Mouse (Mus musculus) left cerebral cortex, adult 9 months (tissue): ENCODE measurements around the gene Glis3.

Experiments
- DNase-seq, 2 experiments: peaks; one replicate each; pipeline ENCODE4 v3.0.0; 2022; ENCODE audit warnings: low spot score in 2 of 2

Gene Glis3

DNA sequence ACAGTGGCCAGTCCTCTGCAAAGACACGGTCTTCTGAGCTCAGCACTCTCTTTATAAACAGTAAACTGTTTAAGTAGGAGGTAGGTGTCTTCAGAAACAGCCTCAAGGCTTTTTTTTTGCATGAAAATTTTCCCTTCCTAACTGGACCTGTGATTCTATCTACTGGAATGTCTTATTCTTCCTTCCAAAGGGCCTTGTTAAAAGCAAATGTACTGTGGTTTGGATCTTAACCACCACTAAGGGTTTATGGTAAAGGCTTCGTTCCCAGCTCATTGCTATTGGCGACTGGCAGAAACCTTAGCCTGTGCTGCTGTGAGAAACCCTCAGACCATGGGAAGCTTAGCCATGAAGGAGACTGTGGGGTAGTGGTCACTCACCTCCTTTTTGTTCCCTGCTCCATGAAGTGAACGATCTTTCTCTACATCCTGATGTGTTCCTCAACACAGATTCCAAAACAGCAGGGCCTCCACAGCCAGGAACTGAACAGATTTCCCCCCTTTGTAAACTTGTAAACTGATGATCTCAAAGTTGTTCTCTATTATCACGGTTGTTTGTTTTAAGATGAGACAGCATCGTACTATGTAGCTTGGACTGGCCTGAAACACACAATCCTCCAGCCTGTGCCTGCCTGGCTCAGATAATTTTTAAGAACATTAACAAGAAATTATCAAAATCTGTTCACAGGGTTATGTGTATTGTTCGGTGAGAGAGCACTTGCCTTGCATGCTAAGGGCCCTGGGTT, 88.0 kb downstream of the Glis3 start:
- no peak for DNase-seq

DNA sequence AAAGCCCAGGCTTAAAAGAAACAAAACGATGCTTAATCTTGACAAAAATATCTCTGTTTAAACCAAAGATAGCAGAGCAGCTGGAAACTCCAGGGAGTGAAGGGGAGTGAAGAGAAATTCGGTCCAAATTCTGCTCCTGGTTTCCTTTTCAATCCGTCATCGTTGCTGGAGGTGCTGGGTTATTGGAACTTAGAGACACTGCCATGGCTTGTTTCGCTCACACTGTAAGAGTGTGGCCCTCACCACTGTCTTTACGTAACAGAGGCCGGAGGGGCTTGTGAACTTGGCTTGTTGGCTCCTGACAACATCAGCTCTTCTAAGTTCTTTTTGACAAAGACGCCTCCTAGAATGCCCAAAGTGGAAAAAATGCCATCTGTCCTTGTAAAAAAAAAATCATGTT, 99.4 kb downstream of the Glis3 start:
- DNase-seq: peak; percentile 19 to 42

DNA sequence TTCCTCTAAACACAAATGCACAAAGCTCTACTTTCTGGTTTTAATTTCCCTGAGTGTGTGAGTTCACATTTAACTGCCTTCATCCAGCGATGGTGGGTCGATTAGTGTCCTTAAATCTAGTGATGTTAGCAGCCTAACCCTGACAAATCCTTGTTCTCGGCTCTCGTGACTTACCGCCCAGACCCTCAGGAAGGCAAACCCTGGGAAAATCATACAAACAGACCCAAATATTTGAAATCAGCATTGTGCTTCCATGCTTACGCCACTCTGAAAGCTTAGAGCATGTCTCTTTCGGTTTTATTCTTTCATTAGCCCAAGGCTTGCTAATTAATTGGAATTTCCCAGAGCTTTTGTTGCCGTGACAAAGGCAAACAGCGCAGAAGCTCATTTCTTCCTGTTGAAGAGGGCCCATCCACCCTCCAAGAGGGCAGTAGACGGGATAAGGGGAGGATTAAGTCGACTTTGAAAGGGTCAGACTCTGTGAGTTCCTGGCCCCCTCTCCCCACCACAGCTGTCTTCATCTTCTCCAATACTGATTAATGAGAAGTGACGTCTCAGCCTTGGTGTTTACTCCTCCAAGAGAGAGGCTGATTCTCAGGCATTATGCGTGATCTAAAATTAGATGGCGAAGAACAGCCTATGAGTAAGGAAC, 100.0 kb downstream of the Glis3 start:
- no peak for DNase-seq

DNA sequence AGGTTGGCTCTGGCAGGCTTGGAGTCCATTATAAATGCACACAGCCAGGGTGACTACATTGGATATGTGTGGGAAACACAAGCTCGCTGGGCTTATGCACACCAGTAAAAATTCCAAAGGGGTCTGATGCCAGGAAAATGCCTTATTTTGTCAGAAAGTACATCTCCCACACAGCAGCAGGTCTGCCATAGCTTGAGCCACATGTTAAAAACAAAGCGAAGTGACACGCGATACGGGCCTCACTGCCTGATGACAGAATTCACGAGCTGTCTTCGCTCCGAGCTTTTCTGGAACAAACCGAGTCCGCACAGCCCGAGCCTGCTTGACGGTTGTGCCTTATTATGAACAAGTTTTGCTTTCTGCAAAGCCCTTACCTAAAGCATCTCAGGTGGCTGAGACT, 102.9 kb downstream of the Glis3 start:
- DNase-seq: no peak

DNA sequence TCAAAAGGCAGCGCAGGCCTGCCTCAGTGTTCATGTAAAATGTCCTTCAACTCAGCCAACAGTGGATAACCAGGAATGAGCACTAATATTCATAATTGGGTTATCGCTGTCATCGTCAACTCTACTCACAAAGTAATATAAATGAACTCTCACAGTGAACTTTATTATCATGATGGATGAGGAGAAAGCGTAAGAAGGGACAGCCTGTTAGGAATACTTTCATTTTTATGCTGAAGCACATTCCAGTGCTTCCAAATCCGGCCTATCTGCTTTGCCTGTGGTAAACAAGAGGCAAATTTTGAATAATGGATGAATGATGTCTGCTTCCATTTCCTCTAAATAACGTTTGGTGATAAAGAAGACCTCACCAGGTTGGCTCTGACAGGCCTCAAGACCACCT, 103.3 kb downstream of the Glis3 start:
- DNase-seq: no peak

DNA sequence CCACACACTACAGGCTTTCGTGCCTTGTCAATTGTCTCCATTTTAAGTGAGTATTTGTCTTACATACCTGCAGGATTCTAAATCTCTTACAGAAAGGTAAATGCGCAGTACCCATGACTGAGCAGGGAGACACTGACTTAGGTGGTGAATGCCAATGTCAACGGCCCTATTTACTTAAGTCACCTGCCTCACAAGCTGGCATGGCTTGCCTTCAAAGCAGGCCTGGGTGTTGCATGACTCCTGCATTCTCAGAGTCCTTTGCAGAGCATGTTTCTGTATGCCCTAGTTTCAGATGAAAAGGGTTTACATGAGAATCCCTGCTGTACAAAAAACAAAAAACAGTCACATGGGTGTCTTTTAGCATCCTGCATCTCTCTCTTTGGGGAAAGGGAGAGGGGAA, 106.2 kb downstream of the Glis3 start:
- no peak for DNase-seq

DNA sequence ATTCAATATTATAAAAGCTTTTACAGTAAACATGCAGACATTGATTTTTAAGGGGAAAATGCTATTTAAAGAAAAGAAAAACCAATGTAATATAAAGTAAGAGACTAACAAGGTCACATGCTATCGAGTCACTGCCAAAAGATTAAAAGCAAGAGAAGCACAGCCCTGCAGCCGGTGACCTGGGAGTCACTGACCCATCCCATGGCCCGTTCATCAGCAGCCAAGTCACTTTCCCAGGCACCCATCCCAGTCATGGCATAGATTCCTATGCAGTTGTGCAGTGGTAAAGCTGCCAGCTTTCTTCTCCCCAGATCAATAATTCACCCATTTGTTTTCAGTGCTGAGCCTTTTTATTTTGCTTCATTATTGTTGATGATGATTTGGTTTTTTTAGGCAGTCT, 110.0 kb downstream of the Glis3 start:
- DNase-seq: no peak

DNA sequence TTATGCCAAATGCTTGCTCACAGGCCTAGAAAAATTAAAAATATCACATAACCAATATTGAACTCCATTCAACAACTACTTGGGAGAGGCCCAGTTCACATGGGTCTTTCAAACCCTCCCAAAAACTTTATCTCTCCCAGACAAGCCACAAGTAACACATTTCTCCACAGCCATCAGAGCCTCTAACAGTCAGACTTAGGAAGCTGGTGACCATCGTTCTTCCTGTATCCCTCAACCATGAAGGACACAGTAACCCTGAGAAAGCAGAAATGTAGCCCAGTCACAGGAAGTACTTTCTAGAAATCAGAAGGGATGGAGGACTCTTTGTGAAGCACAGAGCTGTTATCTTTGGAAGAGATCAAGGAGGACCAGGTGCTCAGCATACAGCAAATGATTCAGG, 112.8 kb downstream of the Glis3 start:
- no peak for DNase-seq

DNA sequence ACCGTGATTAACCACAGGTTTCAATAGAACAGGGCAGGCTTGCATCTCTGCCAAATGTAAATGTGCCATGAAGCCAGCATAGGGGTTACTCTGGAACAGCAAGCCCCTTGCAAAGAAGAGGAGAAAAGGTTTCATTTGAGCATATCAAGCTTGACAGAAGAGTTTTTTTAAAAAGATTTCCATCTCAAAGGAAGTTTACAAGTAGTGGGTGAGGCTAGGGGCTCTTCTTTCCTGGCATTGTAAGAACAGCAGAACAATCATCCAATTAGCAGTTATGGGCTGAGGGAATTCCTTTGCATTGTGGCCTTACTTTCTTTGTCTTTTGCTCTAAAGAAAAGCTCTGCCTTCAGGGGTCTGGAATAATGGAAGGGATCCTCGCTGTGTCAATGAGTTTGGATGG, 113.3 kb downstream of the Glis3 start:
- DNase-seq: no peak

DNA sequence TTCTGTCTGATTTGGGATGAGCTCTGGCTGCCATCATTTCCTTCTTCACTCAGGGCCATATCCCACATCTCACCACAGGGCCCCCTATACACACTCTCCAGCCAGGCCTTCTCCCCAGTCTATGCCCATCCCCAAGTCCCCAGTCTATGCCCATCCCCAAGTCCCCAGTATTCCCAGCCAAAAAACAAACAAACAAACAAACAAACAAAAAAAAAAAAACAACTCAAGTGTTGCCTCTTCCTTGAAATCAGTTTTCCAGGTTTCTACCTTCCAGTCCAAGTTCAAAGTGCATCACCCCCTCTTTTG, 118.2 kb downstream of the Glis3 start:
- no peak for DNase-seq

DNA sequence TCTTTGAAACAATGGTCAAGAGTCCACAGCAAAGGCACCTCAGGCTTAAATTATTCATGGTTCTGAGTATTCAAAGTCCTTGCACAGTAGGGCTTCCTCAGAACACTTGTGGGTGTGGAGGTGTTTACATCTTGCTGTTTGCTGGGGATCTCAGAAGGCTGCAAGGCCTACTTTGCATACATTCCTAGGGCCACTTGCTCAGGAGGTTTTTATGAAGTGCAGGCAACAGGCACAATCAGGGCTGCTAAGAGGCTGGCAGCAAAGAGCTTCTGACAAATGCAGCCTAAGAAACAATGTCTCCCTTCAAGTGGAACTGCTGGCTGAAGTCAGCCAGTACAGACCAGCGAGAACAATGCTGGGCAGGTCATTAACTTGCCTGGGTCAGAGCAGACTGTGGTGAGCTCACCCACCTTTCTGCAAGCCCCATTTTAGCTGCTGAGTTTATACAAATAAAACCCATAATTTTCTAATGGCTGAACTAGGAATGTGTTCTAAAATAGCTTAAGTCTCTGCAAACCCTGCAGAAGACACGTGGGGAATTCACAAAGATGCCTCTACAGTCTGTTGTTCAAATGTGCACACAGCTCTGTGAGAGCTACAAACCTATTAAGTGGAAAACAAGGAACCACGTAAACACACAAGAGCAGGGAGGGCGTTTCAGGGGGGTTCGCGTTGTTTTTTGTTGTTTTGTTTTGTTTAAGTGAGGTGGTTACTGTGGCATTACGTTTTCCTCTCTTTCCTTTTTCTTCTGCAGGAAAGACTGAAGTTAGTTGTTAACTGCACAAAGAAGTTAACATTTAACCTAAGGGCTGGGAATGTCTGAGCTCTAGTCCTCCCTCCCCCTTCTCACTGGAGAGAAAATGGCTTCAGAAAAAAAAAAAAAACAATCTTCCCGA, 118.8 kb downstream of the Glis3 start:
- DNase-seq: no peak

DNA sequence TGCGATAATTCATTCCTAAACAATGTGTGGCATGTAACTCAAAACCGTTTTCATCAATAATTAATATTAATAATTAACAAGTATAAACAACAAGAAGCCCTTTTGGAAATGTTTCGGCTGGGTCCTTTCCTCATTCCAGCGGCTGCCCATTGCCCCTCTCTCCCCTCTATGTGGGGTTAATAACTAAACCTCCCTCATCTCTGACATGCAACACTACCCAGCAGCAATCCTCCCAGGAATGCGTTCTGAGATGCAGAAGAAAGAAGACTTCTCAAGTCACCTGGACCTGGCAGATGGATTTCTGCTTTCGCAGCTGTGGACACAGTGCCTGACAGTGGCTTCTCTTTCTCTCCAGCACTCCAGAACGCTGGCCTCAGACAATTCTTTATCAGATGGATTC, 120.0 kb downstream of the Glis3 start:
- DNase-seq: no peak

DNA sequence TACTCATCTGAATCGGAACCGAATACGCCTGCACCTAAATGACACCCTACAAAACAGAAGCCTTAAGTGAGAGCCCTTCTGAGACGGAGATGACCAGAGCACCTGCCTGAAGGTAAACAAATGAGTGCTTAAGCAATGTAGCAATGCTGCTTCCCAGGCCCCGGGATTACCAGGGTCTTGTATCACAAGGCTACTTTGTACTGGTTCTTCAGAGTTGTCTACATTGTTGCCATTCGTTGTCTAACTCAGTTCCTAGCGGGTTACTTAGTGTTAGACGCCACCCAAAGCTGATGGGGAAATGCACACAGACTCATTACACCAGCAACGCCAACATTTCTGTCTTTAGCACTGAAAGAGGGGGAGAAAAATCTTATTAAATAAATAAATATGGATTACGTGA, 120.5 kb downstream of the Glis3 start:
- no peak for DNase-seq

DNA sequence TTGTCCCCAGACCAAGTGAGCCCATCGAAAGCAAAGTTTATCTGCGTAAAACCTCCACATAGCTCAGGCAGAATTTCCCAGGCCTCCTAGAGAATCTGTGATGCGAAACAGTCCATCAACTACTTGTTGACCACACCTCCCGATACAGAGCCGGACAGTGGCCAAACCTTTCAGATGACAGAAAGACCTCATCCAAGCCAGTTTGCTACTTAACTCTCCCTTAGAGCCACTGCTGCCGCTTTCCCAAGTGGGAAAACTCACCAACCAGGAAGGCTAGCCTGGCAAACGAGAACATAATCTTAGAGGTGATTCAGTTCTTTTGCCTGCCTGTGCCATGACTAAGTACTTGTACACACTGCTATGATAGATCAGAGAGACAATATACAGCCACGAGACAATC, 121.2 kb downstream of the Glis3 start:
- DNase-seq: no peak

DNA sequence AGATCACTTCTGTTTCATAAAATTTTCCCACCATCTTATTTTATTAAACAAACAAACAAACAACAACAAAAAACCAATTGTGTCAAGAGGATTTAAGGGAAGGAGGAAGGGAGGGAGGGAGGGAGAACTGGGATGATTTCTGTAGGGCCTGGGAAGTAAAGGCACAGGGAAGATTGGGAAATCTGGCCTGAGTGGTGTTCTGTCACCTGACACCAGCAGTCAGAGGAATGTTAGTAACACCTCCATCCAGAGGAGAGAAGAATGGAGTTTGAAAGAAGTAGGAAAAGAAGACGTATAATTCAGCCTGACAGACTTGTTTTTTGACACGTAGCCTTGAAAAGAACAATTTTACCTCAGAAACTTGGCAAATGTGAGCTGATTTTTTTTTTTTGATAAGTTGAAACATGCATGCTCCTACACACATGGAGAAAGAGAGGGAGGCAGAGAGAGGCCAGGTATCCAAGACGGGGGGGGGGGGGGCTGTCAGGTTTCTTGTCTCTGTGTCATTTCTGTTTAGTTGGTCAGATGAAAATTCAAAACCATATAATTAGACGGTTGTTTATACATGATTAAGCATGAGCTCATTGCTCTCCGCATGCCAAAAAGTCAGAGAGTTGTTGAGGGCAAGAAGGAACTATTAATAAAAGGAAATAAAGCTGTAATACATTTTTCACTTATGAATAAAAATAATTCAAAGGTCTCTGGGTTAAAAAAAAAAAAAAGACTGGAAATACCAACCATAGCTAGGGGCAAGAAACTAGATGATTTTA, 122.1 kb downstream of the Glis3 start:
- no peak for DNase-seq

DNA sequence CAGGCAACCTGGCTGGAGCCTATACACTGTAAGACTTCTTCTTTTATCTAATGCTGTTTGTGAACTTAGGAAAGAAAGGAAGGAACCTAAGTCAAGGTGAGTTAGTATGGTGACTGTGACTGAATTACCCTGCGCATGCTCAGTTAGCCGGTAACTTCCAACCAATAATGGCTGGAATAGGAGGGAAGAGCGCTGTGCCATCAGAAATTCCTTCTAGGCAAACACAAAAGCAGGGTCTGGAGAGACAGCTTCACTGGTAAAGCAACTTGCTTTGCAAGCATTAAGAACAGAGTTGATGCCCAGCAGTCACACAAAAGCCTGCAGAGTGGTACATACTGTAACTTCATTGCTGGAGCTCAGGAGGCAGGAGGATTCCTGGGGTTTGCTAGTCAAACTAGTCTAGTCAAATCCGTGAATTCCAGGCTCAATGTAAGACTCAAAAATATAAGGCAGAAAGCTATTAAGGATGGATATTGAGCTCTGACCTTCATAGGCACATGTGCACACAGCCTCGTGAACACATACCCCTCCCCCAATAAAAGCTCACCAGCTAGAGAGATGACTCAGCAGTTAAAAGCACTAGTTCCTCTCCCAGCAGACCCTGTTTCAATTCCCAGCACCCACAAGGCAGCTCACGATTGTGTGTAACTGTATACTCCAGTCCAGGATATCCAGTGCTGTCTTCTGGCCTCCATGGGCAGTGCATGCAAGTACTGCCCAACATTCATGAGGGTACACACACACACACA, 124.5 kb downstream of the Glis3 start:
- DNase-seq: no peak

DNA sequence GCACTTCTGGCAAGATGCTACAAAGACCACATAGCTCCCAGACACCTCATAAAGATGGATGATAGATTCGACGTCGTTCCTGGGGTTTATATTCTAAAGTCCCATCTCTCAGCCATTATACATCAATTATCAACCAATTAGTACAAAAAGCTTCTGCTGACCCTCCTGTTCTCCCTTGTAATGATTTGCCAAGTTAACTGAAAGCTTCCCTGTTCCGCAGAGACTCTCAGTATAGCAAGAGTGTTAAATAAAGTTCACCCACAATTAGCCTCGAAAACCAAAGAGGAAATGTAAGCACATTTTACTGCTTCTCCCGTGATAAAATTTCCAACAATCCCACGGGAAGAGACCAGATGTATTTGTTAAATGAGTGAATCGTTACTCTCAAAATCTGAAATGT, 129.3 kb downstream of the Glis3 start:
- DNase-seq: no peak

DNA sequence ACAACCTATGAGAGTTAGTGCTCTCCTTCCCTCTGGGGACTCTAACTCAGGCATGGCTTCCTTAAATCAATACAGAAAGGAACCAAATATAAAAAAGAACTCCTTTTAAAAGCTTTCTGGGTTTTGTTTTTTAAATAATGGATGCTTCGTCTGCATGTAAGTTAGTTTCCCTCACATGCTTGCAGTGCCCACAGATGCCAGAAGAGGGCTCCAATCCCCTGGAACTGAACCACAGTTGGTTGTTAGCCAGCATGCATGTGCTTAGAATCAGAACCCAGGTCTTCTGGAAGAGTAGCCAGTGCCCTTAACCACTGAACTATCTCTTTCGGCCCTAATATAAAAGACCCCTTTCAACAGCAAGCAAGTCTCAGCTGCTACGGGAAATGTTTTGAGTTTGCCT, 132.9 kb downstream of the Glis3 start:
- DNase-seq: no peak

DNA sequence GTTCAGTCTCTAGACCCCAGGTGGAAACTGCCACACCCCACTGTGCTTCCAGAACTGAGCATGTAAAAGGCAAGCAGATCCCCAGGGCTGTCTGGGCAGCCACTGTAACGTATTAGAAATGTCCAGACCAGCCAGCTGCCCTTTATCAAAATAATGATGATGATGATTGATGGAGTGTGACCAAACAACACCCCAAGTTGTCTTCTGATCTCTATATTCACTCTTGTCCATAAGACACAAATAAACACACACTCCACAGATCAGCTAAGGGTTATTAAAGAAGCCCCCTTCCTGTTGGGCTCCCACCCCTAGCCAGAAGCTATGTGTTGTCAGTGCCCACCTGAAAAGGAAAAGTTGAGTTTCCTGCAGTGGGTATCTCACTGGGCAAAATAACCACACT, 134.4 kb downstream of the Glis3 start:
- no peak for DNase-seq

DNA sequence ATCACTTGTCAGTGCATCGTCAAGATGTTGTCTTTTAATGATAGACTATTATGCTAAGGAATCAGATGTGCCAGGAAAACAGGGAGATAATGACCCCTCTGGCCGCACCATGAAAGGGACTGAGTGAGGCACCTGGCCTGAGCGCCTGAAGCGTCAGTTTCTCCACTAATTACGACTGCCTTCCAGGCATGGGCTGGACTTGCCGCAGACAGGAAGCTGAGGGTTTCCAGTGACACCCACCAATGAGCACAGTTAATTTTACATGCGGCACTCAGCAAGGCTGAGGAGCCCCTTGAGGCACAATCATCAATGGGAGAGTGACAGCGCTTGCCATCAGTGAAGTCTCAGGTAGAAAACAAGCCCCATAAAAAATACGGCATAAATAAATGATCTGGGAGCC, 141.1 kb downstream of the Glis3 start:
- no peak for DNase-seq

DNA sequence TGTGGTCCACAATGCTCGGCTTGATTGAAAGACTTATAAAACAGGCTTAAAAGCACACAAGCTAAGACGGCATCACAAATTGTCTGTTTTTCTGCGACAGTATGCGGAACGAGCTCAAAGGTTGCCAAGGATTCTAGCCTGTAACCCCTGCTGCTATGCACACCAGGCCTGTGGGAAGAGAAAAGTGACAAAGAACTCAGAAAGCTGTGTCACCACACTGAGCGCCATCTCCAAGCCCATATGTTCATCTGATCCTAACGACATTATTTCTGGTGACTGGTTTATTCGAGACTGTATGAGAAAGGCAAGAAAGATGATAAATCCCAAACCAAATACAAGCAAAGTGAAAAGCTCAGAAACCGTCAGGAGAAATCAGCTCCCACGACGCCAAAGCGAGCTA, 144.9 kb downstream of the Glis3 start:
- no peak for DNase-seq

DNA sequence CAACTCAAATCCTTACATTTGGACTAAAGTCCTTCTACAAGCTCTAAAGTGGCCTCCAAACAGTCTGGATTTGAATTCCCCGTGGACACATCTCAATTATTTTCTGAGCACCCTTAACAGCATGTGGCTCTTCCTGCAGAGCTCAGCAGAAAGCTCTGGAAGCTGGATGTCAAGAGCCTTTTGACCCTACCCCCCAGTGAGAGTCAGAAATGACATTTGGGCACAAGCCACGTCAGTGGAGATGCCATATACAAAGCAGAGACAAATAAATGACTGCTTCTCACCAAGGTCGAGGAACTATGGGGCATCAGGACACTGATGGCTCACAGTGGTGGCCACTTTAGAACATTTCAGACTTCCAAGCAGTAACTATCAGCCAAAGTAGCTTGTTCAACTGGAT, 146.3 kb downstream of the Glis3 start:
- DNase-seq: no peak
